Mouse (Mus musculus): ENCODE measurements around the gene Maea. TPM values are rescaled to one million over a fixed set of nuclear protein-coding genes. Genes with fewer than 3 reads are reported as not detected.

Maea gene
- total and polyA plus RNA-seq, 2 experiments from 2014 or later: 101 to 124 TPM

DNA sequence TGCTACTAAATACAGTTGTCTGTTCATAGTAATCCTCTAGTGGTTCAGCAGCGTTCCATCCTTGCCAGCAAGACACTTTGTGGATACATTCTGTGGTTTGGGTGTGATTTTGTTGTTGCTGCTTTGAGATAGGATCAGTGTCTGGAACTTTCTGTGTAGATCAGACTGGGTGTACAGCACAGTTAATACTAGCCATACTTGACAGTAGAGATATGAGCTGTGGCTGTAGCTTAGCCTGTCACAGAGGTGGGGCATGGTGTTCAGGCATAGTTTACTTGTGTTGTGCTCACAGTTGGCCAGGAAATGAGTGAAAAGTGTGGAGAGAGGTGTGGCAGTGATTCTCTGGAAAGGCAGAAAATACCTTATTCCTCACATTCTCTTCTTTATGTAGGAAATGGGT lies 22.2 kb downstream of the Maea start:
- DNase-seq (no peak), ATAC-seq (no peak)
- no peaks in the 10 kb centered on the region for H3K4me1 ChIP-seq (ENCODE audit: insufficient read depth)
- no peaks in the 10 kb centered on the region for H3K27me3 ChIP-seq (ENCODE audit: insufficient read depth, low read length)
- H3K9me3 ChIP-seq (ENCODE audit: low read length): no peaks in the 10 kb centered on the region
- H3K27ac ChIP-seq (ENCODE audit: low read depth, low read length): no peak overlapping the region
- H3K4me3 ChIP-seq (ENCODE audit: low read depth, low read length): no peak overlapping the region
- peaks cover 35% of the 10 kb centered on the region for H3K36me3 ChIP-seq (ENCODE audit: insufficient read depth)
- TF ChIP-seq CTCF (IDR thresholded peaks at IDR 0.05; ENCODE audit: low read depth): no peak
- no peak overlapping the region for H3K4me2 ChIP-seq (ENCODE audit: low read depth)
- no peak overlapping the region for H3K9ac ChIP-seq
- 95% methylated on average over 1 of the region's 1 CpGs for WGBS

DNA sequence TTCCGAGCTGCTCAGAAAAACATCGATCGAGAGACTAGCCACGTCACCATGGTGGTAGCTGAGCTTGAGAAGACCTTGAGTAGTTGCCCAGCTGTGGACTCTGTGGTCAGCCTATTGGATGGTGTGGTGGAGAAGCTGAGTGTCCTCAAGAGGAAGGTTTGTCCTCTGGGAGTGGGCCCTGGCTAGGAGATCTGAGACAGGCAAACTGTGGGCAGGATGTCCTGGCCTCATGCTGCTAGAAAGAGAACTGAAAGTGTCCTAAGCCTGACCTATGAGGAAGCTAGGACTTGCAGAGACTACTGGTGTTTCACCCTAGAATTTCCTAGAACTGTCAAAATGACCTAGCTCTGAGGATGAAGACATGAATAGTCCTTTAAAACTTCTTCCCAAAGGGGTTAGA lies 23.2 kb downstream of the Maea start:
- H3K36me3 ChIP-seq (ENCODE audit: insufficient read depth): peaks cover 45% of the 10 kb centered on the region
- H3K4me2 ChIP-seq (ENCODE audit: low read depth): no peak overlapping the region
- no peak overlapping the region for H3K9ac ChIP-seq
- no peak overlapping the region for H3K27ac ChIP-seq (ENCODE audit: low read depth, low read length)
- TF ChIP-seq CTCF (IDR thresholded peaks at IDR 0.05; ENCODE audit: low read depth): no peak
- ATAC-seq: no peak
- H3K27me3 ChIP-seq (ENCODE audit: insufficient read depth, low read length): no peaks in the 10 kb centered on the region
- no peak for DNase-seq
- H3K9me3 ChIP-seq (ENCODE audit: low read length): no peaks in the 10 kb centered on the region
- H3K4me1 ChIP-seq (ENCODE audit: insufficient read depth): no peaks in the 10 kb centered on the region
- 98% methylated on average over 4 of the region's 4 CpGs for WGBS
- H3K4me3 ChIP-seq (ENCODE audit: low read depth, low read length): no peak overlapping the region

DNA sequence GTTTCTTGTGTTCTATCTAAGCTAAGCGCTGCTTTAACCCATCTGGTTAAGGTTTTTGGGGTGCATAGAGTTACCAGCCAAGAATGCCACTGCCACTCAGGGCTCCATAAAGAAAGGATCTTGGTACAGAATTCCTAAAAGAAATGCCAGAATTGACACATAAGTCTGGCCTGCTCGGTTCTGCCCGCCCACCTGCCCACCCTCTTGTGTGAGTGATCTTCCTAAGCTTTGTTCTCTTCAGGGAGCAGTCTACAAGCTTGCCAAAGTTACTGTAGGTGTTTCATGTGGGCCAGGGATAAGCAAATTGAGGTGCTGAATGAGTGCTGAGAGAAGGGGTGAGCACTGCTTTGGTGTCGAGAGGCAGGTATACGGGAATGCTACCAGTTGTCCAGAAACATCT lies 28.0 kb downstream of the Maea start:
- Histone ChIP-seq H3K27ac (ENCODE audit: low read depth, low read length) (no peak overlapping the region), H3K4me3 (ENCODE audit: low read depth, low read length) (no peak overlapping the region), H3K9me3 (ENCODE audit: low read length) (no peaks in the 10 kb centered on the region), H3K36me3 (ENCODE audit: insufficient read depth) (peaks cover 91% of the 10 kb centered on the region), H3K9ac (no peak overlapping the region), H3K4me2 (ENCODE audit: low read depth) (no peak overlapping the region), H3K27me3 (ENCODE audit: insufficient read depth, low read length) (no peaks in the 10 kb centered on the region), H3K4me1 (ENCODE audit: insufficient read depth) (no peaks in the 10 kb centered on the region)
- DNase-seq (no peak), ATAC-seq (no peak)
- 91% methylated on average over 5 of the region's 5 CpGs for WGBS
- no peak for TF ChIP-seq CTCF (IDR thresholded peaks at IDR 0.05; ENCODE audit: low read depth)

DNA sequence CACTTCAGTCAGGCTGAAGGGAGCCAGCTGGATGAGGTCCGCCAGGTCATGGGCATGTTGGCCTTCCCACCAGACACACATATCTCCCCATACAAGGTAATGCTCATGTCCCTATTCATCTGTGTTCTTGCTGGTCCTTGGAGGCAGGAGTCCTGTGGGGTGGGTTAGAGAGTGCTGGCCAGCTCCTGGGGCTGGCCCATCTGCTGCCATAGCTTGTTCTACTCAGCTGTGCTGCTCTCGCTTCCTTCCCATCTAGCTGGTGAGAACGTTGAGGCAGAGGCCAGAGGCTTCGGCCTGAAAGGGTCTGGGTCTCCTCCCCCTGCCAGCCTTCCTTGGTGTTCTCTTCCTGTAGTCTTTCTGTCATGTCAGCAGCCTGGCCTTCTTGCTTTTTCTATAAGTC lies 33.3 kb downstream of the Maea start:
- DNase-seq (no peak), ATAC-seq (no peak)
- Histone ChIP-seq H3K4me3 (ENCODE audit: low read depth, low read length) (no peak overlapping the region), H3K4me2 (ENCODE audit: low read depth) (no peak overlapping the region), H3K4me1 (ENCODE audit: insufficient read depth) (no peaks in the 10 kb centered on the region), H3K27ac (ENCODE audit: low read depth, low read length) (no peak overlapping the region), H3K36me3 (ENCODE audit: insufficient read depth) (peaks cover 97% of the 10 kb centered on the region), H3K9me3 (ENCODE audit: low read length) (no peaks in the 10 kb centered on the region), H3K9ac (no peak overlapping the region), H3K27me3 (ENCODE audit: insufficient read depth, low read length) (no peaks in the 10 kb centered on the region)
- TF ChIP-seq CTCF (IDR thresholded peaks at IDR 0.05; ENCODE audit: low read depth): no peak
- 93% methylated on average over 4 of the region's 4 CpGs for WGBS

DNA sequence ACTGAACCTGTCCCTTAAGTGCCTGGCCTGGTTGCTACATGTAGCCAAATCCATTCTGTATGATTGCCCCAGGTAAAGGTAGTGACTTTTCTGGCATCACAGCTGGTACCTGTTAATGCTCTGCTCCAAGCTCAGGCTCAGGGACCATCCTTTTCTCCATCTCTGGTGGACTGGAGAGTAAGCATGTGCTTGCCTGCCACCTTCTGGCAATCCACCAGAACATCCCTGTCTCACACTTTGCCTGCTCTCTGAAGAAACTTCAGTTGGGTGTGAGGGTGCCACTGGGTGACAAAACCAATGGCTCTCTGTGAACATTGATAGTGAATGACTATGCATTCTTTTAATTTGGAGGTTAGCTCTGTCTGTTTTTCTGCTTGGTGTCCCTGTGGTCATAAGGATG lies 35.8 kb downstream of the Maea start:
- ATAC-seq (peak; percentile 62; the same call in 1 of the 2 replicates), DNase-seq (peak; percentile 44)
- H3K36me3 ChIP-seq (ENCODE audit: insufficient read depth): peaks cover 82% of the 10 kb centered on the region
- no peaks in the 10 kb centered on the region for H3K9me3 ChIP-seq (ENCODE audit: low read length)
- H3K4me3 ChIP-seq (ENCODE audit: low read depth, low read length): no peak overlapping the region
- TF ChIP-seq CTCF (IDR thresholded peaks at IDR 0.05; ENCODE audit: low read depth): peak; percentile 66
- H3K27me3 ChIP-seq (ENCODE audit: insufficient read depth, low read length): no peaks in the 10 kb centered on the region
- H3K27ac ChIP-seq (ENCODE audit: low read depth, low read length): no peak overlapping the region
- H3K4me2 ChIP-seq (ENCODE audit: low read depth): no peak overlapping the region
- H3K9ac ChIP-seq: no peak overlapping the region
- H3K4me1 ChIP-seq (ENCODE audit: insufficient read depth): no peaks in the 10 kb centered on the region

DNA sequence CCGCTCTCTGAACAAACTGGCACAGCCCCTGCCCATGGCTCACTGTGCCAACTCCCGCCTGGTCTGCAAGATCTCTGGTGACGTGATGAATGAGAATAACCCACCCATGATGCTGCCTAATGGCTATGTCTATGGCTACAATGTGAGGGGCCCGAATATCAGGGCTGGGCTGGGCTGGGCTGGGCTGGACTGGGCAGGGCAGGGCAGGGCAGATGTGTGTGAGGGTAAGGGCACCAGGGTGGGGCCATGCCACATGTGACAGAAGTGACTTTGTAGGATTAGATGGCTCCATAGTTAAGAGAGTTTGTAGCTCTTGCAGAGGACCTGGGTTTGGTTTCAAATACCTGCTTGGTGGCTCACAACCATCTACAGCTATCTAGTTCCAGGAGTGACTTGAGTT lies 36.4 kb downstream of the Maea start:
- no peaks in the 10 kb centered on the region for H3K4me1 ChIP-seq (ENCODE audit: insufficient read depth)
- H3K4me3 ChIP-seq (ENCODE audit: low read depth, low read length): no peak overlapping the region
- no peak overlapping the region for H3K4me2 ChIP-seq (ENCODE audit: low read depth)
- H3K36me3 ChIP-seq (ENCODE audit: insufficient read depth): peaks cover 77% of the 10 kb centered on the region
- DNase-seq (no peak), ATAC-seq (no peak)
- H3K9me3 ChIP-seq (ENCODE audit: low read length): no peaks in the 10 kb centered on the region
- H3K27ac ChIP-seq (ENCODE audit: low read depth, low read length): no peak overlapping the region
- H3K27me3 ChIP-seq (ENCODE audit: insufficient read depth, low read length): no peaks in the 10 kb centered on the region
- WGBS: 85% methylated on average over 4 of the region's 4 CpGs
- no peak overlapping the region for H3K9ac ChIP-seq
- TF ChIP-seq CTCF (IDR thresholded peaks at IDR 0.05; ENCODE audit: low read depth): no peak

DNA sequence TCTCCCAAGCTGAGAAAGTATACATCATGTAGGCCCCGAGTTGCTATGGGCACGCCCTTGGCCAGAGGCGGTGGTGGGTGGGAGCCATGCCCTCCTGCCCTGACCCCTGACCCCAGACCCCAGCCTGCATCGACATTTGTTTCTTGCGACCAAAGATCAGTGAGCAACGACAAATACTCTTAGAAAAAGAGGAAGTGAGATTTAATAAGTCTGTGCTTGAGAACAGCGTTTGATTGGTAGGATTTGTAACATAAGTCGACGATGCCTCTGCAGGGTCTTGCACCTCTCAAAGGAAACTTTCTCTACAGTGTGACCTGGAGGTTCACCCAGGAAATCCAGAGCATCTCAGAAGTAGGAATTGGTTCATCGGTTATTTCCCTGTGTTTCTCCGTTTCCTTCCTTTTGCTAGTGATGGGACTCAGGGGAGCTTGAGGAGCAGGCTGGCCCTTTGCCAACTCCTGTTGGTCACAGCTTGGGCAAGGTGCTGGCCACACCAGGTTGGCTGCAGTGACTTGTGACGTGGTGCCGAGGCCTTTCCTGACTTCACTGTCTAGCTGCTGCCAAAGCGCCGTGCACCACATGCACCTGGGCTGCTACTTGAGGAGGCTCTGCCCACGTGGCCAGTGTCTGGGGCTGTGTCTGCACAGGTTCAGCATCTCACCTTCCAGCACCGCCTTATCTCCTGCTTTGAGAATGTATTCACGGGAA lies 37.2 kb downstream of the Maea start:
- Histone ChIP-seq H3K4me2 (ENCODE audit: low read depth) (no peak overlapping the region), H3K4me1 (ENCODE audit: insufficient read depth) (no peaks in the 10 kb centered on the region), H3K9ac (no peak overlapping the region), H3K9me3 (ENCODE audit: low read length) (no peaks in the 10 kb centered on the region), H3K4me3 (ENCODE audit: low read depth, low read length) (no peak overlapping the region), H3K36me3 (ENCODE audit: insufficient read depth) (peaks cover 68% of the 10 kb centered on the region), H3K27me3 (ENCODE audit: insufficient read depth, low read length) (no peaks in the 10 kb centered on the region), H3K27ac (ENCODE audit: low read depth, low read length) (no peak overlapping the region)
- DNase-seq (no peak), ATAC-seq (no peak)
- no peak for TF ChIP-seq CTCF (IDR thresholded peaks at IDR 0.05; ENCODE audit: low read depth)
- 88% methylated on average over 18 of the region's 18 CpGs for WGBS

Measured in forebrain, postnatal 0 days (tissue).